Mouse (Mus musculus): ENCODE results near the gene Oxnad1. TPM values are rescaled to one million over a fixed set of nuclear protein-coding genes. Genes with fewer than 3 reads are reported as not detected.
"Not testable (repeated sequence)": the region's sequence is repeated elsewhere in the genome, so short reads cannot be mapped to it uniquely, and the experiment has no call there.

Gene Oxnad1
- polyA plus RNA-seq, 1 experiment from 2014 or later: 25.6 TPM

GRCm38 (mm10) chr14:32093500-32094117 lies 8.4 kb downstream of the Oxnad1 start:
- Histone ChIP-seq H3K4me2 (peak overlapping the region; percentile 22), H3K27me3 (ENCODE audit: control insufficient read depth, insufficient read depth, low read length) (no peaks in the 10 kb centered on the region), H3K9ac (ENCODE audit: low read depth, low read length) (0 out of 2 replicates have a peak overlapping the region, but pooled peaks have one; percentile 10), H3K4me1 (ENCODE audit: control insufficient read depth, insufficient read depth, low read length) (no peaks in the 10 kb centered on the region), H3K9me3 (replicated peaks; ENCODE audit: control insufficient read depth, low read length) (no peaks in the 10 kb centered on the region), H3K36me3 (ENCODE audit: control insufficient read depth, insufficient read depth, low read length) (peaks cover 26% of the 10 kb centered on the region), H3K4me3 (ENCODE audit: low read depth, low read length) (no peak overlapping the region), H3K27ac (ENCODE audit: low read depth, low read length) (peak overlapping the region; percentile 54)
- 0 out of 2 replicates have a peak, but pooled peaks have one; percentile 46 for ATAC-seq (replicated peaks; ENCODE audit: insufficient number of reproducible peaks, low FRiP score, low TSS enrichment)
- 40% methylated on average over 11 of the region's 11 CpGs for WGBS (ENCODE audit: insufficient replicate concordance)

GRCm38 (mm10) chr14:32095646-32096045 lies 10.5 kb downstream of the Oxnad1 start:
- Histone ChIP-seq H3K4me2 (no peak overlapping the region), H3K4me3 (ENCODE audit: low read depth, low read length) (no peak overlapping the region), H3K27ac (ENCODE audit: low read depth, low read length) (no peak overlapping the region), H3K27me3 (ENCODE audit: control insufficient read depth, insufficient read depth, low read length) (no peaks in the 10 kb centered on the region), H3K4me1 (ENCODE audit: control insufficient read depth, insufficient read depth, low read length) (no peaks in the 10 kb centered on the region), H3K9me3 (replicated peaks; ENCODE audit: control insufficient read depth, low read length) (no peaks in the 10 kb centered on the region), H3K9ac (ENCODE audit: low read depth, low read length) (no peak overlapping the region), H3K36me3 (ENCODE audit: control insufficient read depth, insufficient read depth, low read length) (peaks cover 45% of the 10 kb centered on the region)
- ATAC-seq (replicated peaks; ENCODE audit: insufficient number of reproducible peaks, low FRiP score, low TSS enrichment): no peak
- 86% methylated on average over 5 of the region's 5 CpGs for WGBS (ENCODE audit: insufficient replicate concordance)

DNA sequence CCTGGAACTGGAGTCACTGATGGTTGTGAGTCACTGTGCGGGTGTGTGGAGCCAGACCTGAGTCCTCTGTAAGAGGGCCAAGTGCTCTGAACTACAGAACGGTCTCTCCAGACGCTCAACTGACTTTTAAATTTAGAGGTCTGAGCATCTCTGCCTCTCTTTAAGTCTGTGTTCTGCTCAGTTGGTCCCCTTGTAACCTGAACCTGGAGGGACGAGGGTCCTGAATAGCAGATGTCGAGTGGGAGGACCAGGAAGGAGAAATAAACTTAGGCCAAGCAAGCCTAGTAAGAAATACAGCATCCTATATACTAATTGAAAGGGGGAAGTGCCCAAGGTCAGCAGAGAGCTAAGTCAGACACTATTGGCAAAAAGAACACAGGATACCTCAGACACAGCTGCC lies 11.6 kb downstream of the Oxnad1 start:
- WGBS (ENCODE audit: insufficient replicate concordance): 81% methylated on average over 5 of the region's 5 CpGs
- no peak overlapping the region for H3K27ac ChIP-seq (ENCODE audit: low read depth, low read length)
- H3K4me3 ChIP-seq (ENCODE audit: low read depth, low read length): no peak overlapping the region
- peaks cover 49% of the 10 kb centered on the region for H3K36me3 ChIP-seq (ENCODE audit: control insufficient read depth, insufficient read depth, low read length)
- H3K4me2 ChIP-seq: no peak overlapping the region
- no peaks in the 10 kb centered on the region for H3K27me3 ChIP-seq (ENCODE audit: control insufficient read depth, insufficient read depth, low read length)
- no peaks in the 10 kb centered on the region for H3K9me3 ChIP-seq (replicated peaks; ENCODE audit: control insufficient read depth, low read length)
- H3K9ac ChIP-seq (ENCODE audit: low read depth, low read length): no peak overlapping the region
- no peak for ATAC-seq (replicated peaks; ENCODE audit: insufficient number of reproducible peaks, low FRiP score, low TSS enrichment)
- no peaks in the 10 kb centered on the region for H3K4me1 ChIP-seq (ENCODE audit: control insufficient read depth, insufficient read depth, low read length)

- ATAC-seq (replicated peaks; ENCODE audit: insufficient number of reproducible peaks, low FRiP score, low TSS enrichment): no peak
- Histone ChIP-seq H3K27me3 (ENCODE audit: control insufficient read depth, insufficient read depth, low read length) (no peaks in the 10 kb centered on the region), H3K4me1 (ENCODE audit: control insufficient read depth, insufficient read depth, low read length) (no peaks in the 10 kb centered on the region), H3K4me3 (ENCODE audit: low read depth, low read length) (no peak overlapping the region), H3K9ac (ENCODE audit: low read depth, low read length) (no peak overlapping the region), H3K9me3 (replicated peaks; ENCODE audit: control insufficient read depth, low read length) (no peaks in the 10 kb centered on the region), H3K27ac (ENCODE audit: low read depth, low read length) (no peak overlapping the region), H3K4me2 (no peak overlapping the region), H3K36me3 (ENCODE audit: control insufficient read depth, insufficient read depth, low read length) (peaks cover 49% of the 10 kb centered on the region)
- WGBS (ENCODE audit: insufficient replicate concordance): 88% methylated on average over 7 of the region's 7 CpGs
Measured at GRCm38 (mm10) chr14:32097691-32098090, 12.5 kb downstream of the Oxnad1 start.

DNA sequence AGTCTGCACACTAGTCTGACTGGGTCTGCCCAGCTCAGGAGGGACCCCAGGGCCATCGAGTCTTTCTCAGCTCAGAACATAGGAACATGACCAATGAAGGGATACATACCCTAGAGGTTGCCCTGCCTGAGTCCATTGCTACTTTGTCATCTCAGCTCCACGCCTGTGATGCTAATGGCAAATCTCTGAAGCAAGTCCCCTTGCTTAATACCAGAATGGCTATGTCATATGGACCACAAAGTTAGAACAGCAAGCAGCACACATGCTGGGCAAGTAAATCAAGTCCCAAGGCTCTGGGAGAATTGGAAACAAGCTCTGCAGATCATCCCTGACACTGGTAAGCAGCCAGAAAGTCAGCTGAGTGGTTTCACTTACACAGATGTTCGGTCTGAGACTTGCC lies 13.8 kb downstream of the Oxnad1 start:
- no peaks in the 10 kb centered on the region for H3K9me3 ChIP-seq (replicated peaks; ENCODE audit: control insufficient read depth, low read length)
- H3K27ac ChIP-seq (ENCODE audit: low read depth, low read length): no peak overlapping the region
- ATAC-seq (replicated peaks; ENCODE audit: insufficient number of reproducible peaks, low FRiP score, low TSS enrichment): no peak
- 89% methylated on average over 3 of the region's 3 CpGs for WGBS (ENCODE audit: insufficient replicate concordance)
- H3K4me2 ChIP-seq: no peak overlapping the region
- H3K4me1 ChIP-seq (ENCODE audit: control insufficient read depth, insufficient read depth, low read length): no peaks in the 10 kb centered on the region
- H3K9ac ChIP-seq (ENCODE audit: low read depth, low read length): no peak overlapping the region
- no peak overlapping the region for H3K4me3 ChIP-seq (ENCODE audit: low read depth, low read length)
- H3K36me3 ChIP-seq (ENCODE audit: control insufficient read depth, insufficient read depth, low read length): peaks cover 51% of the 10 kb centered on the region
- no peaks in the 10 kb centered on the region for H3K27me3 ChIP-seq (ENCODE audit: control insufficient read depth, insufficient read depth, low read length)

DNA sequence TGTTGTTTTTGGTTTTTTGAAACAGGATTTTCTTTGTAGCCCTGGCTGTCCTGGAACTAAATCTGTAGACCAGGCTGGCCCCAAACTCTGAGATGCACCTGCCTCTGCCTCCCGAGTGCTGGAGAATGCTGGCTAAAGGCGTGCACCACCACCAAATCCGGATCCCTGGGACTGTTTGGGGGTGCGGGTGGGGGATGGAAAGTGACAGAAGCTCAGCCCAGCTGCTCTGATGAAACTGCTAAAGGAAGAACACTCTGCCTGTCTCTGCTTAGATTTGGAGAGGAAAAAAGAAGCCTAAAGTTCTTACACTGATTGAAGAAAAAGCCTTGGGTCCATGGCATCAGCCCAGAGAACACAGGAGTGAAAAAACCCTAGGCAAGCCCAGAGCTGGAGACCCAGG lies 18.4 kb downstream of the Oxnad1 start:
- ATAC-seq (replicated peaks; ENCODE audit: insufficient number of reproducible peaks, low FRiP score, low TSS enrichment): no peak
- 77% methylated on average over 4 of the region's 4 CpGs for WGBS (ENCODE audit: insufficient replicate concordance)

GRCm38 (mm10) chr14:32105663-32106062 lies 20.5 kb downstream of the Oxnad1 start:
- no peak for ATAC-seq (replicated peaks; ENCODE audit: insufficient number of reproducible peaks, low FRiP score, low TSS enrichment)
- Histone ChIP-seq H3K9me3 (replicated peaks; ENCODE audit: control insufficient read depth, low read length) (no peaks in the 10 kb centered on the region), H3K27ac (ENCODE audit: low read depth, low read length) (no peak overlapping the region), H3K9ac (ENCODE audit: low read depth, low read length) (no peak overlapping the region), H3K4me2 (no peak overlapping the region), H3K27me3 (ENCODE audit: control insufficient read depth, insufficient read depth, low read length) (no peaks in the 10 kb centered on the region), H3K4me1 (ENCODE audit: control insufficient read depth, insufficient read depth, low read length) (no peaks in the 10 kb centered on the region), H3K4me3 (ENCODE audit: low read depth, low read length) (no peak overlapping the region), H3K36me3 (ENCODE audit: control insufficient read depth, insufficient read depth, low read length) (peaks cover 11% of the 10 kb centered on the region)
- WGBS (ENCODE audit: insufficient replicate concordance): 38% methylated on average over 7 of the region's 7 CpGs

More for the DNA sequence above, 18.4 kb downstream of the Oxnad1 start:
- Histone ChIP-seq H3K9ac (ENCODE audit: low read depth, low read length) (no peak overlapping the region), H3K4me2 (no peak overlapping the region), H3K9me3 (replicated peaks; ENCODE audit: control insufficient read depth, low read length) (no peaks in the 10 kb centered on the region), H3K27ac (ENCODE audit: low read depth, low read length) (no peak overlapping the region), H3K4me1 (ENCODE audit: control insufficient read depth, insufficient read depth, low read length) (no peaks in the 10 kb centered on the region), H3K36me3 (ENCODE audit: control insufficient read depth, insufficient read depth, low read length) (peaks cover 31% of the 10 kb centered on the region), H3K4me3 (ENCODE audit: low read depth, low read length) (no peak overlapping the region), H3K27me3 (ENCODE audit: control insufficient read depth, insufficient read depth, low read length) (no peaks in the 10 kb centered on the region)

DNA sequence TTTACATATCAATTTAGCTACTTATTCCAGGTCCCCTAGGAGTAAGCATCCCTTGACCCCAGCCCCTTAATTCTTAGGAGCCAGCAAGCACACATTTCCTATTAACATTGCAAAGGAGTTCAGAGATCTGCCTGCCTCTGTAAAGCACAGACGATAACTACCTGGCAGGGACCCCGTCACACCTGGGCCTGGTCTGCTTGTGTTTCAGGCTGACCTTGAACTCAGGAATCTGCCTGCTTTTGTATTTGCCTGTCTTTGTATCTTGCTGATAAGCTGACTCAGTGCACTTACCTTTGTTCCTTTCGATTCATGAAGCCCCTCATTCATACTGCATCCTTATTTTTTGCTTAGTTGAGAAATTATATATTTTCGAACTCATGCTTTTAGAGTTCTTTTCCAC lies 21.7 kb downstream of the Oxnad1 start:
- Histone ChIP-seq H3K9ac (ENCODE audit: low read depth, low read length) (no peak overlapping the region), H3K27me3 (ENCODE audit: control insufficient read depth, insufficient read depth, low read length) (no peaks in the 10 kb centered on the region), H3K27ac (ENCODE audit: low read depth, low read length) (no peak overlapping the region), H3K4me2 (no peak overlapping the region), H3K36me3 (ENCODE audit: control insufficient read depth, insufficient read depth, low read length) (peaks cover 8% of the 10 kb centered on the region), H3K4me1 (ENCODE audit: control insufficient read depth, insufficient read depth, low read length) (no peaks in the 10 kb centered on the region), H3K4me3 (ENCODE audit: low read depth, low read length) (no peak overlapping the region), H3K9me3 (replicated peaks; ENCODE audit: control insufficient read depth, low read length) (no peaks in the 10 kb centered on the region)
- ATAC-seq (replicated peaks; ENCODE audit: insufficient number of reproducible peaks, low FRiP score, low TSS enrichment): no peak
- 87% methylated on average over 4 of the region's 4 CpGs for WGBS (ENCODE audit: insufficient replicate concordance)

- H3K9me3 ChIP-seq (replicated peaks; ENCODE audit: control insufficient read depth, low read length); H3K36me3 ChIP-seq (ENCODE audit: control insufficient read depth, insufficient read depth, low read length); H3K4me3 ChIP-seq (ENCODE audit: low read depth, low read length); H3K9ac ChIP-seq (ENCODE audit: low read depth, low read length); H3K4me2 ChIP-seq; H3K27me3 ChIP-seq (ENCODE audit: control insufficient read depth, insufficient read depth, low read length); ATAC-seq (replicated peaks; ENCODE audit: insufficient number of reproducible peaks, low FRiP score, low TSS enrichment); H3K27ac ChIP-seq (ENCODE audit: low read depth, low read length); H3K4me1 ChIP-seq (ENCODE audit: control insufficient read depth, insufficient read depth, low read length): not testable (repeated sequence)
- 89% methylated on average over 10 of the region's 10 CpGs for WGBS (ENCODE audit: insufficient replicate concordance)
Measured at GRCm38 (mm10) chr14:32112124-32112523, 26.9 kb downstream of the Oxnad1 start.

Measured in heart, embryonic 11.5 days (tissue).